Mouse (Mus musculus): ENCODE measurements around the gene Ankrd34a. TPM values are rescaled to one million over a fixed set of nuclear protein-coding genes. Genes with fewer than 3 reads are reported as not detected.

Gene Ankrd34a
- polyA plus RNA-seq, 1 experiment from 2014 or later: 0.44 TPM

DNA sequence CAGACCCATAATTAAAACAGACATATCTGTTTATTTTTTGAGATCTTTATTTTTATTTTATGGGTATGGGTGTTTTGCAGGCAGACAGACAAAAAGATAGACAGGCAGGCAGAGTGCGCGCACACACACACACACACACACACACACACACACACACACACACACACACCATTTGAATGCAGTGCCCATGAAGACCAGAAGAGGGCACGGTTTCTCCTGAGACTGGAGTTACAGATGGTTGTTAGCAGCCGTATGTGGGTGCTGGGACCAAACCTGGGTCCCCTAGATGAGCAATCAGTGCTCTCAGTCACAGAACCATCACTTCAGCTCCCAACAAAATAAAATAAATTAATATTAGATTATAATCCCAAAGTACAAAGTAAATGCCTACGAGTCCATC, 13.1 kb upstream of the Ankrd34a start:
- ATAC-seq: no peak
- H3K9ac ChIP-seq: no peak overlapping the region
- H3K36me3 ChIP-seq: no peaks in the 10 kb centered on the region
- H3K27me3 ChIP-seq (replicated peaks): no peaks in the 10 kb centered on the region
- no peak overlapping the region for H3K4me2 ChIP-seq
- H3K4me3 ChIP-seq: no peak overlapping the region
- WGBS (ENCODE audit: insufficient replicate concordance): 83% methylated on average over 5 of the region's 5 CpGs
- peaks cover 25% of the 10 kb centered on the region for H3K4me1 ChIP-seq
- H3K9me3 ChIP-seq (replicated peaks): no peaks in the 10 kb centered on the region
- no peak overlapping the region for H3K27ac ChIP-seq

GRCm38 (mm10) chr3:96590657-96591056, 5.8 kb upstream of the Ankrd34a start:
- Histone ChIP-seq H3K4me1 (peaks cover 17% of the 10 kb centered on the region), H3K36me3 (0 out of 2 replicates have a peak, but pooled peaks cover 3% of the 10 kb centered on the region), H3K27me3 (replicated peaks) (peaks cover 11% of the 10 kb centered on the region), H3K27ac (no peak overlapping the region), H3K9me3 (replicated peaks) (no peaks in the 10 kb centered on the region), H3K4me2 (no peak overlapping the region), H3K4me3 (no peak overlapping the region), H3K9ac (no peak overlapping the region)
- 67% methylated on average over 4 of the region's 4 CpGs for WGBS (ENCODE audit: insufficient replicate concordance)
- no peak for ATAC-seq

GRCm38 (mm10) chr3:96593374-96593773, 3.1 kb upstream of the Ankrd34a start:
- peak overlapping the region; percentile 81 for H3K9ac ChIP-seq
- 0 out of 2 replicates have a peak, but pooled peaks have one; percentile 19 for ATAC-seq
- H3K27ac ChIP-seq: peak overlapping the region; percentile 82
- WGBS (ENCODE audit: insufficient replicate concordance): 1% methylated on average over 10 of the region's 10 CpGs
- H3K9me3 ChIP-seq (replicated peaks): no peaks in the 10 kb centered on the region
- H3K36me3 ChIP-seq: 0 out of 2 replicates have a peak, but pooled peaks cover 3% of the 10 kb centered on the region
- peaks cover 39% of the 10 kb centered on the region for H3K27me3 ChIP-seq (replicated peaks)
- peak overlapping the region; percentile 73 for H3K4me3 ChIP-seq
- peak overlapping the region; percentile 89 for H3K4me2 ChIP-seq
- H3K4me1 ChIP-seq: peaks cover 41% of the 10 kb centered on the region

DNA sequence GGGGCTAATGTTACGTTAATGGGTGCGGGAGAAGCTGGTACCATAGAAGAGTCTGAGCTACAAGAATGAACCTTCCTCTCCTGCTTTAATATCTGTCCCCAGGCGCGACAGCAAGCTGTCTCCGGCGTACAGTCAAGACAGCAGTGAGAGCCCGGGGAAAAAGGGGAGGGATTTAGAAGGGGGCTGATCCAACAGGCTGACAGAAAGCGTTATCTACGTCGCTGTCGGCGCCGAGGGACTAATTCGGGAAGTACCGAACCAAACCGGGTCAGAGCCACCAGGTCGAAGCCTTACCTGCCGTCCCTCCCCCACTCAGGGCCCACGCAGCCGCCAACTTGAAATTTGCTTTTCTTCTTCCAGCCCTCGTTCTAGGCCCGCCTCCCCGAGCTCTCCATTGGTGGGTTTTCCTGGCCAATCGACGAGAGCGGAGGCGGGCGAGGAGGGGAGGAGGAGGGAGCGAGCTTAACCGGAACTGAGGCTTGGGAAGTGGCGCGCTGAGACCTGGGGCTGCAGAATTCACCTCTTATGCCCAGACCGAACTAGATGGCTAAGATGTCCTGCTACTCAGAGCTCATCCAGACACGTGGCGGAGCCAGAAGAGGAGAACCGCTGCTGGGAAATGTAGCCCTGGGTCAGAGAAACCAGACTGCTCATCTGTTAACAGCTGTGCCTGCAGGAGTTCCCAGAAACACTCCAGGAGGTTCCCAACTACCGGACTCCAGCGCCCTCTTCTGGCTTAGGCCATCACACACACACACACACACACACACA, 2.5 kb upstream of the Ankrd34a start, which contains the start of gene Polr3gl:
Polr3gl (minus strand) TSS at position 392 of the 771 bp plus-strand sequence.
- Histone ChIP-seq H3K27me3 (replicated peaks) (peaks cover 45% of the 10 kb centered on the region), H3K4me1 (peaks cover 42% of the 10 kb centered on the region), H3K9me3 (replicated peaks) (no peaks in the 10 kb centered on the region), H3K4me3 (peak within 1 kb of the TSS; percentile 73), H3K27ac (peak within 1 kb of the TSS; percentile 82), H3K9ac (peak within 1 kb of the TSS; percentile 81), H3K36me3 (0 out of 2 replicates have a peak, but pooled peaks cover 3% of the 10 kb centered on the region), H3K4me2 (peak within 1 kb of the TSS; percentile 89)
- peak; percentile 94 for ATAC-seq
- under 1% methylated on average over 37 of the region's 38 CpGs for WGBS (ENCODE audit: insufficient replicate concordance)

- 76% methylated on average over 5 of the region's 5 CpGs for WGBS (ENCODE audit: insufficient replicate concordance)
- Histone ChIP-seq H3K27me3 (replicated peaks) (peaks cover 53% of the 10 kb centered on the region), H3K4me3 (no peak overlapping the region), H3K9me3 (replicated peaks) (no peaks in the 10 kb centered on the region), H3K9ac (no peak overlapping the region), H3K4me1 (peaks cover 42% of the 10 kb centered on the region), H3K36me3 (0 out of 2 replicates have a peak, but pooled peaks cover 3% of the 10 kb centered on the region), H3K27ac (no peak overlapping the region), H3K4me2 (no peak overlapping the region)
- ATAC-seq: no peak
Measured at GRCm38 (mm10) chr3:96594851-96595250, 1.6 kb upstream of the Ankrd34a start.

DNA sequence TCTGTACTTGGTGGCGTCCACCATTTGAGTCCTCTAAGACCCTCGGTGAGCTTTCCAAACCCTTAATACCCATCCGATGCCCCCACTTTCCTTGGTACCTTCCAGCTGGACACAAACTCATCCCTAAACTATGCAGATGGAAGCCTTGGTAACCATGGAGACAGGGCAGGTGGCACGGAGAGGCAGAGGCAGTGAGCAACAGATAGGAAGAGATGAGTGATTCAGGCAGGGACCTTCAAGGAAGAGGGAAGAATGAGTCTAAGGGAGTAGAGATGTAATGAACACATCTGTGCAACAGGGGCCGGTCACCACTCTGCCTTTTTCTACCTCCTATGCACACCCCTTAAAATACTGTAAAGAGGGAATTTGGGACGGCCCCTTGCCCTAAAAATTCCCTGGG, 775 bp upstream of the Ankrd34a start:
- 40% methylated on average over 6 of the region's 6 CpGs for WGBS (ENCODE audit: insufficient replicate concordance)
- no peak overlapping the region for H3K27ac ChIP-seq
- no peaks in the 10 kb centered on the region for H3K36me3 ChIP-seq
- no peak overlapping the region for H3K9ac ChIP-seq
- no peak overlapping the region for H3K4me3 ChIP-seq
- ATAC-seq: no peak
- H3K4me2 ChIP-seq: no peak overlapping the region; the same call in 1 of the 2 replicates
- H3K27me3 ChIP-seq (replicated peaks): peaks cover 61% of the 10 kb centered on the region
- H3K4me1 ChIP-seq: peaks cover 46% of the 10 kb centered on the region
- H3K9me3 ChIP-seq (replicated peaks): no peaks in the 10 kb centered on the region

- WGBS (ENCODE audit: insufficient replicate concordance): 5% methylated on average over 11 of the region's 12 CpGs
- H3K9ac ChIP-seq: no peak overlapping the region
- no peaks in the 10 kb centered on the region for H3K36me3 ChIP-seq
- H3K27ac ChIP-seq: no peak overlapping the region
- H3K4me2 ChIP-seq: peak overlapping the region; percentile 69
- peak overlapping the region; percentile 44 for H3K4me3 ChIP-seq
- no peaks in the 10 kb centered on the region for H3K9me3 ChIP-seq (replicated peaks)
- peaks cover 56% of the 10 kb centered on the region for H3K4me1 ChIP-seq
- peaks cover 73% of the 10 kb centered on the region for H3K27me3 ChIP-seq (replicated peaks)
- ATAC-seq: no peak
Measured at GRCm38 (mm10) chr3:96596855-96597254, 419 bp downstream of the Ankrd34a start.

DNA sequence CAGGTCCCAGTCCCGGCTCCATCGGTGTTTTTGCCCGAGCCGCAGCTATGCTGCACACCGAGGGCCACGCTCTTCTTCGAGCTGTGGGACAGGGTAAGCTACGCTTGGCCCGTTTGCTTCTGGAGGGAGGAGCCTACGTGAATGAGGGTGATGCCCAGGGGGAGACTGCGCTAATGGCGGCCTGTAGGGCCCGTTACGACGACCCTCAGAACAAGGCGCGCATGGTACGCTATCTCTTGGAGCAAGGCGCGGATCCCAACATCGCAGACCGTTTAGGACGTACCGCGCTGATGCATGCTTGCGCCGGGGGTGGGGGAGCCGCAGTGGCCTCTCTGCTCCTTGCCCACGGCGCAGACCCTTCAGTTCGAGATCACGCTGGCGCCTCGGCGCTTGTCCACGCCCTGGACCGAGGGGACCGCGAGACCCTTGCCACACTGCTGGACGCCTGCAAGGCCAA, 1.0 kb downstream of the Ankrd34a start:
- Histone ChIP-seq H3K4me2 (peak overlapping the region; percentile 69), H3K36me3 (no peaks in the 10 kb centered on the region), H3K4me3 (peak overlapping the region; percentile 44), H3K27ac (no peak overlapping the region; the same call in 1 of the 2 replicates), H3K9me3 (replicated peaks) (no peaks in the 10 kb centered on the region), H3K4me1 (peaks cover 53% of the 10 kb centered on the region), H3K9ac (peak overlapping the region; percentile 9; the same call in 1 of the 2 replicates), H3K27me3 (replicated peaks) (peaks cover 80% of the 10 kb centered on the region)
- WGBS (ENCODE audit: insufficient replicate concordance): 1% methylated on average over 40 of the region's 40 CpGs
- ATAC-seq: no peak

- H3K27ac ChIP-seq: no peak overlapping the region
- WGBS (ENCODE audit: insufficient replicate concordance): 5% methylated on average over 54 of the region's 54 CpGs
- peaks cover 85% of the 10 kb centered on the region for H3K27me3 ChIP-seq (replicated peaks)
- H3K9me3 ChIP-seq (replicated peaks): no peaks in the 10 kb centered on the region
- H3K4me1 ChIP-seq: peaks cover 43% of the 10 kb centered on the region
- ATAC-seq: no peak
- H3K36me3 ChIP-seq: no peaks in the 10 kb centered on the region
- H3K4me3 ChIP-seq: peak overlapping the region; percentile 44
- peak overlapping the region; percentile 9; the same call in 1 of the 2 replicates for H3K9ac ChIP-seq
- peak overlapping the region; percentile 69 for H3K4me2 ChIP-seq
Measured at GRCm38 (mm10) chr3:96598156-96599068, 2.0 kb downstream of the Ankrd34a start.

DNA sequence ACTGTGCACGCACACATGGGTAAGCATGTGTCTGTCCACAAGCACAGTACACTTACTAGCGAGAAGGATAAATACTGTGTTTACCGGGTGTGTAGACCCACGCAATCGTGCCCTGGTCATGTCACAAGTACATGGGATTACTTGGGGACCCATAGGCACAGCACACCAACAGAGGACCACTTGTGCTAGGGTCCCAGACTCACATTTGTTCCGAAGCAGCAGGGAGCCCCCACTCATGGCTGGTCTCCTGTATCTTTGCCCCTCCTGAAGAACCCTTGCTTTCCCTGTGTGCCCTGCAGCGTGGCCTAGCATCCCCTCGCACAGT, 2.6 kb downstream of the Ankrd34a start:
- H3K9ac ChIP-seq: no peak overlapping the region
- H3K27ac ChIP-seq: no peak overlapping the region
- H3K9me3 ChIP-seq (replicated peaks): no peaks in the 10 kb centered on the region
- H3K4me3 ChIP-seq: no peak overlapping the region
- ATAC-seq: no peak
- H3K4me1 ChIP-seq: peaks cover 42% of the 10 kb centered on the region
- H3K4me2 ChIP-seq: peak overlapping the region; percentile 69
- peaks cover 89% of the 10 kb centered on the region for H3K27me3 ChIP-seq (replicated peaks)
- H3K36me3 ChIP-seq: no peaks in the 10 kb centered on the region
- 57% methylated on average over 8 of the region's 8 CpGs for WGBS (ENCODE audit: insufficient replicate concordance)

DNA sequence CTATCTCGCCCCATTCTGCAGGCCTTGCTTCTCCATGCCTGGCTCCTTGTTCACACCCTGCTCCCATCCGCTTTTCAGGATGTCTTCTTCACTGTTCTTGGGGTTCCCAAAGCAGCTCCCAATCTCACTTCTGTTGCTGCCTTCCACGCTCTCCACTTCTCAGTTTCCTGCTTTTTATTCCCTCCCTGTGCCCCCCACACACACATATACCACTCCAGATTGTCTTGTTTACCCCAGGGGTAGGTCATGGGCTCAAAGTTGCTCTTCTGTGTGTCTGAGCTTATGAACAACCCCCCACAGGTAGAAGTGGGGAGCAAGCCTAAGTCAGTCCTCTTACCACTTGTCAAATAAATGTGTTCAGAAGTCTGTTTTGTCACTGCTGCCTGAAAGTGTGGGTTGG, 3.0 kb downstream of the Ankrd34a start:
- Histone ChIP-seq H3K4me2 (no peak overlapping the region), H3K9me3 (replicated peaks) (no peaks in the 10 kb centered on the region), H3K4me1 (peaks cover 40% of the 10 kb centered on the region), H3K36me3 (no peaks in the 10 kb centered on the region), H3K9ac (no peak overlapping the region), H3K27me3 (replicated peaks) (peaks cover 90% of the 10 kb centered on the region), H3K4me3 (no peak overlapping the region), H3K27ac (no peak overlapping the region)
- ATAC-seq: no peak
- 56% methylated on average over 3 of the region's 3 CpGs for WGBS (ENCODE audit: insufficient replicate concordance)
